Mouse (Mus musculus) erythroid progenitor cell, adult 5-6 weeks (primary cell): Measurements from ENCODE around the gene Lamp5. TPM values are rescaled to one million over a fixed set of nuclear protein-coding genes. Genes with fewer than 3 reads are reported as not detected.

Experiments used
- ATAC-seq: replicated peaks from 2 replicates; pipeline ENCODE4 v1.8.0; 2016; ENCODE audit warnings: moderate number of reproducible peaks, mild to moderate bottlenecking, moderate TSS enrichment, inconsistent platforms; ENCODE audit not compliant: poor library complexity, low FRiP score, severe bottlenecking
- total RNA-seq, 2 experiments: library from RNA; stranded (forward) in 1 of 2; stranded (reverse) in 1 of 2; fragments of 150-400 nt in 1 of 2; fragments of 186-747, 209-891 nt in 1 of 2; gene quantifications; 2 replicates each; pipeline versions ENCODE4 v1.2.3 to v1.2.4; 2015 to 2017; ENCODE audit warnings: low replicate concordance in 2 of 2

Lamp5 gene
- not detected in 2 replicates for total RNA-seq (2015; ENCODE audit: low replicate concordance)
- not detected in 2 replicates for total RNA-seq (2017; ENCODE audit: low replicate concordance)

- ATAC-seq, result no peak
These were observed at the start of gene Lamp5 for GRCm38 (mm10) chr2:136051688-136052289. Lamp5 (plus strand) TSS chr2:136052239.

GRCm38 (mm10) chr2:136003836-136004235, 48.2 kb upstream of the Lamp5 start:
- ATAC-seq, result no peak

DNA sequence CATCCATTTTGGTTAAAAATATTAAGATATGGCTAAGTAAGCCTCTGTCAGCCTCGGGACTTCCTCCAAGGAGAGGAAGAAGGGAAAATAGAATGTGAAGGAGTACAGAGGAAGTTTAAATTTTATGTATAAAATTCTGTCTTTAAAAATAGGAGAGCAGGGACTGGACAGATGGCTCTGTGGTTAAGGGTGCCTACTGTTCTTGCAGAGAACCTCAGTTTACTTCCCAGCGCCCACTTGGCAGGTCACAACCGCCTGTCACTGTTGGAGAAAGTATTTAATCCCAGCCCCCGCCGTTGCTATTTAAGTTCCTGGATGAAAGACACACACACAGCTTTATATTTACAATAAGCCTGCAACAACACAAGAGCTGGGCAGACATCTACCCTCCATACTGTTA, 45.8 kb upstream of the Lamp5 start:
- no peak for ATAC-seq

GRCm38 (mm10) chr2:136012759-136013158, 39.3 kb upstream of the Lamp5 start:
- ATAC-seq, result no peak

- no peak for ATAC-seq
These were observed 3.6 kb upstream of the Lamp5 start for GRCm38 (mm10) chr2:136048464-136048863.

DNA sequence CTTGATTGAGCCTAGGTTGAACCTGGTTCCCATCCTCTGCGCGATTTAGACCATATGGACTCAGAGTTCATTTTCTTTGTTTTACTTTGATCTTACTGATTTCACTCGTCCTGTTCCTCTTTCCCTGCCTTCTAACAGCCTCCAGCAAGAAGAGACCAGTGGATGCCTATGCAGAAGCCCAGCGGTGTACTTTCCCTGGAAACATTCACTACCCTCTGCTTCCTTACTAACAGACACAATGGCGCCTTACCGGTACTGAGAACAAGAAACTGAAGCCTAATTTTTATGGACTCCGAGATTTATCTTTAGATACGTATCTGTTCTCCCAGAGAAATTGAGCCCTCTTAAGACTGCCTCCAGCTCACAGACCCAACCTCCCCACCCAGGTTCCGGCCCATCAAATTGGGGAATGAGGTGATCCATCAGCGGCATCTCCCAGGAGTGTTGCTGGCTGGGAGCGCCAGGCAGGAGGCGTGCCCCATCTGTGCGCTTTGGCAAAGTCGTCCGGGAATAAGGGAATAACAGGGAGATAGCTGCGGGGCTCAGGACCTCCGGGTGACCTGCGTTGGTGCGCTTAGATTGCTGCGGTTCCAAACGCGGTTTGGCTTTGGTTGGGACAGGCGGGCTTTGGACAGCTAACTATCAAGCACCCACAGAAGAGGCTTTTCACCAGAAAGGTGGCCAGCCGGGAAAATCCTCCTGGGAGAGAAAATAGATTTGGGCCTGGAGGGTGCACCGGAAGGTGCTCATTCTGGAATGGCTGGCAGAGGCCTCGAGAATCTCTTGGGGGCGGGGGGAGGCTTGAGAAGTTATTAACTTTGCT, 1.0 kb upstream of the Lamp5 start:
- ATAC-seq, result no peak

DNA sequence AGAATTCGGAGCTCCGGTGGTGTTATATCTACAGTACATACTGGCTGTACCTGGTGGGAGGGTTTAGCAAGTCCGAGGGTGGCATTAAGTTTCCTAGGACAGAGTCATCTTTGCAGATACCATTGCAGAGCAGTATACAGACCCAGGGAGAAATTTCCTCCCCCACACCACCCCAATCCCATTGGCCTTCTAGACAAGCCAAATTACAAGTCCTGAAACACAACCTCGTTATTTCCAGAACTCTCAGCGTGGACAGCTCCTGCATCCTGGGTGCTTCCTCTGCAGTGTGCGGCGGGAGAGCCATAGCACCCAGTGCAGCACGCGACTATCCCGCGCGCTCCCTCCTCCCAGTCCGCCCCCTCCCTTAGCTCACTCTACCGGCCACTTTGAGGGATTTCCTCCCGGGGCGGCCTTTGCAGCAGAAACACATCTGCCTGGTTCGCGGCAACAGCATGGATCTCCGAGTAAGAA, 5.9 kb downstream of the Lamp5 start:
- no peak for ATAC-seq

DNA sequence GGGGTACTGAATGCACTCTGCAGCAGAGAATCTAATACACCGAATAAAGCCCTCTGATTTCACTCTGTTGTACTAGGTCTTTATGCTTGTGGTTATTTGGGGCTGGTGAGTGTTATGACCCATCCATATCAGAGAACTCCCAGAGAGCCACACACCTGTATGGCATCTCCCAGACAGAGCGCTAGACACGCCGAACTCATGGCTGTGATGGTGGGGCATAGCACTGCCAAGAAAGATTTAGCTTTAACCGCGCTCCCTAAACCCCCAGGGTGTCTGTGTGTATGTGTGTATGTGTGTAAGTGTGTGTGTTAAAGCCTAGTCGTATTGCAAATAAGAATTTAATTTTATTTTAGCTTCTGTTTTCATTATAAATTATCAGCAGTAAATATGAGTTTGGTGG, 6.4 kb downstream of the Lamp5 start:
- ATAC-seq, result no peak

GRCm38 (mm10) chr2:136059029-136059669, 7.1 kb downstream of the Lamp5 start:
- no peak for ATAC-seq

DNA sequence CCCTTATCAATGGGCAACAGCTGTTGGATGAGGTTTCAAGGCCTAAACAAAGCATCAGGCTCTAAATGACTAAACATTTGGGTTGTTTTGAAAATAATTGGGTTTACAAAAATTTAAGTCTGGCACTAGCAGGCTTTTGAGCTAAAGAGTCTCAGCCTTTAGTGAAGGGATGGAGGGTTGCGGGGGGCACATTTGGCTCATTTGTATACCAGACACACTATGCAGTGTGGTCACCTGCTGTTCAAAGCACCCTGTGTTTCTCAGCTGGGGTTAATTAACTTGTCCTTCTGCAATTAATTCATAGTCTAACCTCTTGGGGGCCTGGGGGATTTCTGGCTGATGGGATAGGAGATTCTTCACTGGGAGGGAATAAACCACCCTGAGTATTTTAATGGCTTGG, 12.3 kb downstream of the Lamp5 start:
- ATAC-seq, result no peak

DNA sequence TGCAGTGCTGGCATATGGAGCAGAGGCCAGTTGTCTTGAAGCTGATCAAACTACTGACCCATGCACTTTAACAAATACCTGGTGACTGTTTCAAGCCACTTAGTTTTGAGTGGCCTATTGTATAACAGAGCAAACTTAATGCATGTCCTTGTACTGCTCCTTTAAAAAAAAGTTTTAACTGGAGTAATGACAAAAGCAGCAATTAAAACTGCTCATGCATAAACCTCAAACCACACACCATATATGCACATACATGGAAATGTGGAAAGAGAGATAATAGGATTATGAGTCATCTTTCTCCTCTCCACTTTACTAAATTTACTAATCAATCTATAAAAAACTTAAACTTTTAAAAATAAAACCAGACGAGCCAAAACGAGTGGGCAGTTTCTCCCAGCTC, 43.9 kb downstream of the Lamp5 start:
- no peak for ATAC-seq

- ATAC-seq, result no peak
These were observed 45.1 kb downstream of the Lamp5 start for GRCm38 (mm10) chr2:136097143-136097542.

DNA sequence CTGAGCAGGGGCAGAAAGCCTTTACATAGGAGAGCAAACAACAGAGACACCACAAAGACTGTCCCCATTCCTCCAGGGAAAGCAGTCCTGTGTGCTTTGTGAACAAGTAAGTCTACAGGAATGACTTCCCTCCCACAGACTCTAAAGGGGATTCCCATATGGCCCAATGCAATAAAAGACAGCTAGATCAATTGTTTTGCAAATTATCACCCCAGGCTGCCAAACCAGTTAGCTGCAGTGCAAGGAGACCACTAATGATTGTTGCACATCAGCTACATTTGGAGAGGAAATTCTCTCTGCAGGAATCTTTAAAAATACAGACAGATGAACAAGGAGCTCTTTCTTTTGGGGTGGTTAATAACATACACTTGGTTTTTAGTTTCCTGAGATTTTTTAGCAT, 55.6 kb downstream of the Lamp5 start:
- no peak for ATAC-seq

DNA sequence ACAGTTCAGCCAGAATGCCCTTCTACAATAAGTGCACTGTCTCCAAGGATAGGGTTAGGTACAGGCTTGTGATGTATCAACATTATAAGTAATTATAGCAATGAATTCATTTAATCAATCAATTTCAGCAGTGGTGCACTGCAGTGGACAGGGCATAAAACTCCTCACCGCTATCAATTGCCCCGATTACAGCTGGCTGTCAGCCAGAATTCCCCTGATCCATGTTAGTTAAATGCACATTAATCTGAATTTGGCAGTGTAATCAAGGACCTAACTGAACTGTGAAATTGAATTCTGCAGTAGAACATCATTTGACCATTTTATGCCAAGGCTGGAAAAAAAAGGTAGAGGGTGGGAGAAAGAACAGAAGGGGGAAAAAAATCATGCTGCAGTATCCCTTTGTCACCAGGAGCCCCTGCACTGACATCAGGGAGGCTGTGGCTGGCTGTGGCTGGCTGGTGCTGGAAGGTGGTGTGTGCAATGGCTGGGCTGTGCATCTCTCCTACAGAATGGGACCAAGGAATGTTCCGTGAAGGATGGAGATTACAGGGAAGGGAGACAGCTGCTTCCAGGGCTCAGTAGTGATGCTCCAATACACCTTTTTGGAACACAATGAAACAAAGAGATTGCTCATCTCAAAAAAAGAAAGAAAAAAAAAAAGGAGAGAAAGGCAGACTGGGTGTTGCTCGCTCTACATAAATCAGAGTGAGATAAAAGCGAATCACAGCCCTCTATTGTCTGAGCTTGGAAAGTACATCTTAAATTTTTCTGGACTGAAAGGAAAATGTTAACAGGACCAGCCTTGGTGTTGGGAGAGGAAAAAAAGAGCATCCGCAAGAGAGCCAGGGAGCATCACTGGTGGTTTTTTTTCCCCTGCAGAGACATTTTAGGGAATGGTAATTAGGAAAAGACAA, 56.3 kb downstream of the Lamp5 start:
- no peak for ATAC-seq

DNA sequence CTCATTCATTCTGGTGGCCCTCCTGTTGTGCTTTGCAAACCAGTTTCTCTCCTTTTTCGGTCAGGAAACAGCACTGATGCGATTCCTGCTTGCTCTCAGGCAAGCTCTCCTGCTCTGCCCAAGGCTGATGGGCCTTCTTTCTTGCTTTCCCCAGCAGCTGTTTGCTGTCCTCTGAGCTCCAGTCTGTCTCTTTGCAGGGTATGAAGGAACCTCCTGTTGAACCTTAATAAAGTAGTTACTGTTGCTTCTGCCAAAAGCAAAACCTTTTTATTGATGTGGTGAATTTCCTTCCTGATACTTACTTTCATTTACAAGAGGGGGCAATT, 57.0 kb downstream of the Lamp5 start:
- ATAC-seq, result no peak

GRCm38 (mm10) chr2:136113374-136113773, 61.3 kb downstream of the Lamp5 start:
- no peak for ATAC-seq

GRCm38 (mm10) chr2:136118006-136118405, 66.0 kb downstream of the Lamp5 start:
- no peak for ATAC-seq
